7 mouse cellular contexts compared by ENCODE assay signal in genomic region chr10:60080171-60080570, GRCm38 (mm10). TPM values are rescaled to one million over a fixed set of nuclear protein-coding genes. Genes with fewer than 3 reads are reported as not detected.
DNase-seq lines count a peak whose midpoint lies in the region; ATAC-seq and TF ChIP-seq lines count a peak whose summit lies in the region.

No protein-coding gene starts in this region.

- H3K27me3 ChIP-seq in heart, postnatal 0 days (ENCODE audit: control insufficient read depth, insufficient read depth, low read length), result no peaks in the 10 kb centered on the region
- H3K27me3 ChIP-seq in lung, embryonic 16.5 days (ENCODE audit: control insufficient read depth, insufficient read depth, low read depth, low read length), result no peaks in the 10 kb centered on the region
- H3K27me3 ChIP-seq in kidney, embryonic 16.5 days (ENCODE audit: insufficient read depth, low read length), result no peaks in the 10 kb centered on the region
- no peaks in the 10 kb centered on the region for H3K27me3 ChIP-seq in forebrain, postnatal 0 days (ENCODE audit: insufficient read depth, low read length)

- H3K4me3 ChIP-seq in heart, postnatal 0 days (ENCODE audit: low read depth, low read length), result no peak overlapping the region
- no peak overlapping the region for H3K4me3 ChIP-seq in lung, embryonic 16.5 days (ENCODE audit: low read length)
- H3K4me3 ChIP-seq in kidney, embryonic 16.5 days (ENCODE audit: low read length), result no peak overlapping the region
- H3K4me3 ChIP-seq in forebrain, postnatal 0 days (ENCODE audit: low read depth, low read length), result no peak overlapping the region

- H3K4me2 ChIP-seq in heart, postnatal 0 days (ENCODE audit: low read depth, low read length), result no peak overlapping the region
- no peak overlapping the region for H3K4me2 ChIP-seq in lung, embryonic 16.5 days (ENCODE audit: low read depth, low read length)
- no peak overlapping the region for H3K4me2 ChIP-seq in kidney, embryonic 16.5 days (replicated peaks; ENCODE audit: low read depth, low read length)
- no peak overlapping the region for H3K4me2 ChIP-seq in forebrain, postnatal 0 days (ENCODE audit: low read depth)

- peak overlapping the region; percentile 83 for H3K27ac ChIP-seq in heart, postnatal 0 days (ENCODE audit: low read depth)
- no peak overlapping the region for H3K27ac ChIP-seq in lung, embryonic 16.5 days (ENCODE audit: low read length)
- H3K27ac ChIP-seq in kidney, embryonic 16.5 days (ENCODE audit: low read length), result no peak overlapping the region
- no peak overlapping the region for H3K27ac ChIP-seq in forebrain, postnatal 0 days (ENCODE audit: low read depth, low read length)

- H3K9ac ChIP-seq in heart, postnatal 0 days (replicated peaks; ENCODE audit: low read depth, low read length), result no peak overlapping the region
- H3K9ac ChIP-seq in lung, embryonic 16.5 days (ENCODE audit: low read length), result no peak overlapping the region
- no peak overlapping the region for H3K9ac ChIP-seq in kidney, embryonic 16.5 days (replicated peaks; ENCODE audit: low read length)
- H3K9ac ChIP-seq in forebrain, postnatal 0 days, result no peak overlapping the region

- ATAC-seq in heart, postnatal 0 days (ENCODE audit: insufficient read depth, low read depth), result peak; percentile 56
- peak; percentile 15; the same call in 1 of the 2 replicates for ATAC-seq in lung, embryonic 16.5 days (ENCODE audit: low read depth)
- ATAC-seq in kidney, embryonic 16.5 days (ENCODE audit: low FRiP score, low TSS enrichment), result no peak
- ATAC-seq in forebrain, postnatal 0 days, result no peak

- TF ChIP-seq CTCF in heart, postnatal 0 days (IDR thresholded peaks at IDR 0.05; ENCODE audit: low read depth), result no peak
- TF ChIP-seq CTCF in forebrain, postnatal 0 days (IDR thresholded peaks at IDR 0.05; ENCODE audit: low read depth), result no peak

- no peaks in the 10 kb centered on the region for H3K36me3 ChIP-seq in heart, postnatal 0 days (replicated peaks; ENCODE audit: control insufficient read depth, insufficient read depth, low read length)
- H3K36me3 ChIP-seq in lung, embryonic 16.5 days (ENCODE audit: control insufficient read depth, insufficient read depth, low read length), result no peaks in the 10 kb centered on the region
- H3K36me3 ChIP-seq in kidney, embryonic 16.5 days (ENCODE audit: insufficient read depth, low read length), result no peaks in the 10 kb centered on the region
- H3K36me3 ChIP-seq in forebrain, postnatal 0 days (ENCODE audit: insufficient read depth), result no peaks in the 10 kb centered on the region

- DNase-seq in 416B (ENCODE audit: low read depth), result peak; percentile 58
- DNase-seq in B cell, adult 2 months, result peak; percentile 3 to 6
- peak; percentile 84 for DNase-seq in heart, postnatal 0 days (ENCODE audit: low spot score)
- no peak for DNase-seq in embryo, embryonic 9.5 days (ENCODE audit: extremely low spot score)
- no peak for DNase-seq in forebrain, postnatal 0 days

- peaks cover 57% of the 10 kb centered on the region for H3K4me1 ChIP-seq in heart, postnatal 0 days (ENCODE audit: control insufficient read depth, insufficient read depth)
- peaks cover 28% of the 10 kb centered on the region for H3K4me1 ChIP-seq in lung, embryonic 16.5 days (replicated peaks; ENCODE audit: control insufficient read depth, insufficient read depth, low read length)
- peaks cover 50% of the 10 kb centered on the region for H3K4me1 ChIP-seq in kidney, embryonic 16.5 days (ENCODE audit: insufficient read depth, low read length)
- H3K4me1 ChIP-seq in forebrain, postnatal 0 days (ENCODE audit: insufficient read depth), result peaks cover 8% of the 10 kb centered on the region; the same call in 1 of the 2 replicates

- TF ChIP-seq EP300 in heart, postnatal 0 days (IDR thresholded peaks at IDR 0.05; ENCODE audit: low read depth), result no peak

- H3K9me3 ChIP-seq in heart, postnatal 0 days (replicated peaks; ENCODE audit: control insufficient read depth, low read length), result no peaks in the 10 kb centered on the region
- H3K9me3 ChIP-seq in lung, embryonic 16.5 days (ENCODE audit: control insufficient read depth, low read length), result no peaks in the 10 kb centered on the region
- no peaks in the 10 kb centered on the region for H3K9me3 ChIP-seq in kidney, embryonic 16.5 days (ENCODE audit: low read length)
- no peaks in the 10 kb centered on the region for H3K9me3 ChIP-seq in forebrain, postnatal 0 days (ENCODE audit: low read length)

- WGBS in heart, postnatal 0 days, result 30% methylated on average over 3 of the region's 3 CpGs
- WGBS in lung, embryonic 16.5 days, result 50% methylated on average over 3 of the region's 3 CpGs
- WGBS in kidney, embryonic 16.5 days, result 77% methylated on average over 3 of the region's 3 CpGs
- 64% methylated on average over 3 of the region's 3 CpGs for WGBS in forebrain, postnatal 0 days

RNA-seq across cellular contexts. Expression of gene Spock2, which starts 25.8 kb away (rescaled TPM):
- total RNA-seq in heart, postnatal 0 days (2014; rRNA removed; ENCODE audit: low replicate concordance), result 18.3 and 18.4 TPM in 2 replicates
- 5.2 and 5.7 TPM in 2 replicates for polyA plus RNA-seq in heart, postnatal 0 days (2015; fragmentation: Nextera tagmentation; extraction: Ambion mirVana)
- 4.4 and 4.7 TPM in 2 replicates for polyA plus RNA-seq in lung, embryonic 16.5 days (2015; fragmentation: Nextera tagmentation; extraction: Ambion mirVana)
- 47.1 and 56.8 TPM in 2 replicates for polyA plus RNA-seq in kidney, embryonic 16.5 days (2015; fragmentation: Nextera tagmentation; extraction: Ambion mirVana)
- 156 and 215 TPM in 2 replicates for total RNA-seq in forebrain, postnatal 0 days (2014; rRNA removed)
- polyA plus RNA-seq in forebrain, postnatal 0 days (2015; fragmentation: Nextera tagmentation; extraction: Ambion mirVana), result 50.7 and 84.8 TPM in 2 replicates

Comparison
In these comparisons a context has a peak if more than half of its experiments do, and no peak if none do; other contexts are left out.
1. DNase-seq: peak in 416B (single experiment), B cell, adult 2 months (2 of 2) and heart, postnatal 0 days (single experiment); none in embryo, embryonic 9.5 days (single experiment) and forebrain, postnatal 0 days (single experiment).
2. ATAC-seq: peak in heart, postnatal 0 days (single experiment) and lung, embryonic 16.5 days (single experiment); none in kidney, embryonic 16.5 days (single experiment) and forebrain, postnatal 0 days (single experiment).